ENCODE assay signal across 1 mouse cellular context in genomic region chr8:70693636-70694035, GRCm38 (mm10).
TF ChIP-seq lines count a peak whose summit lies in the region.

No protein-coding gene starts in this region.

TF ChIP-seq in CH12.LX, 34 proteins besides CTCF, POLR2A, EP300 and RAD21:
- TF ChIP-seq NELFE (IDR thresholded peaks at IDR 0.05; ENCODE audit: low read depth, low read length) (0 out of 2 replicates have a peak, but pooled peaks have one; percentile 13), MAFK (IDR thresholded peaks at IDR 0.05; ENCODE audit: insufficient replicate concordance, low read length) (no peak), SMC3 (IDR thresholded peaks at IDR 0.05; ENCODE audit: low read depth, low read length) (no peak), TCF12 (IDR thresholded peaks at IDR 0.05; ENCODE audit: low read depth, low read length) (peak; percentile 55; the same call in 1 of the 2 replicates), MXI1 (IDR thresholded peaks at IDR 0.05; ENCODE audit: low read depth, low read length) (no peak), HCFC1 (IDR thresholded peaks at IDR 0.05; ENCODE audit: low read depth, low read length) (peak; percentile 42), ZMIZ1 (IDR thresholded peaks at IDR 0.05; ENCODE audit: low read depth, low read length) (no peak), MYC (IDR thresholded peaks at IDR 0.05; ENCODE audit: low read depth, low read length) (0 out of 2 replicates have a peak, but pooled peaks have one; percentile 23), CHD2 (IDR thresholded peaks at IDR 0.05; ENCODE audit: low read length) (no peak), IRF4 (IDR thresholded peaks at IDR 0.05; ENCODE audit: low read depth, low read length) (0 out of 2 replicates have a peak, but pooled peaks have one; percentile 26), ZNF384 (IDR thresholded peaks at IDR 0.05; ENCODE audit: low read depth, low read length) (no peak), ELF1 (IDR thresholded peaks at IDR 0.05; ENCODE audit: low read depth, low read length) (peak; percentile 91), MAZ (IDR thresholded peaks at IDR 0.05; ENCODE audit: low read depth, low read length) (0 out of 2 replicates have a peak, but pooled peaks have one; percentile 53), MAX (IDR thresholded peaks at IDR 0.05; ENCODE audit: low read length) (no peak), BHLHE40 (IDR thresholded peaks at IDR 0.05; ENCODE audit: low read depth, low read length) (no peak)
